Mouse (Mus musculus): Measurements from ENCODE around the gene Zfp781.
"Not testable (repeated sequence)": the region's sequence is repeated elsewhere in the genome, so short reads cannot be mapped to it uniquely, and the experiment has no call there.

Gene Zfp781

GRCm38 (mm10) chr10:81929842-81930743 lies at the start of gene Zfp781:
TSS of gene Zfp781 (minus strand) at chr10:81930480.
- DNase-seq (ENCODE audit: low read depth in 1 of 2, low spot score in 2 of 2), result not testable (repeated sequence)

DNA sequence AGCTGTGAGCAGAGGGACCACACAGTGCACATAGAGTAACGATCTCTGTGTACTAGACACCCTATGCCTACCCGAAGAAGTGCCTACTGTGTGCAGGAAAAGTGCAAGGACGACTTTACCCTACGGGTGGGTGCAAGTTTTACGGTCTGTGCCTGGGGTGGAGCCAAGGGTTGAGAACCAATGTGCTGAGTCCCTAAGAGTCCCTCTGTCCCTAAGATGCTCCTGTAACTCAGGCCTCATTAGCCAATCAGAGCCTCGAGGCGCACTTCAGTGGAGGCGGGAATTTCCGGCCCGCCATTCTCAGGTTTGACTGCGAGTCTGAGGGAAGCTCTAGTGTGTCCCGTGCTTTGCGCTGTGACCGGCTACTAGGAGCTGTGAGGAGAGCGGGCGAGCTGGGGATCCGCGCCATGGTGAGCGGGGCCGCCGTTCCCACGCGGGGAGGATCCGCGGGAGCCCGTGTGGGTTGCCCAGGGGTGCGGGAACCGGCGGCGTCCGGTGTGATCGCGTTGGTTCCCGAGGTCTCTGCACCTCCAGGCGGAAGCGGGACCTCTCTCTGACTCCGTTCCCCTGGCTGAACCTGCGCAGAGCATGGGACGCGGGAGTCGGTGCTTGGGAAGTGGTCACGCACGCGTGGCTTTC lies 48.2 kb upstream of the Zfp781 start:
- peak in 1 of 2 experiments; percentile 12 for DNase-seq (ENCODE audit: low read depth in 1 of 2, low spot score in 2 of 2)

DNA sequence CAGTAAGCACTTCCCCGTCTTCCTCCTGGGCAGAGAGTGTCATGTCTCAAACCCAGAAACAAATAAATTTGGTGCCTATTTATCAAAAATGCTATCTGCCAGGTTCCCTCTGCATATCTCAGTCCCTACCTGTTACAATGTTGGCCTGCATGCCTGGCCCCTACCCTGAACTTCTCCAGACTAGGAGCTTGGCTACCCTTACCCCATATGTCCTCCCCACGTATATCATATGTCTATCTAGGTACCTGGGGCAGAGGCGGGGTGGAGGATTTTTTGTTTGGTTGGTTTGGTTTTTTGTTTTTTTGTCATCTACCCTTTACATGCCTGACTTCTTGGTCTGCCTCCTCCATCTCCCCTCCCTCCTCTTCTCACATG lies 451 bp upstream of the Zfp781 start:
- not testable (repeated sequence) for DNase-seq (ENCODE audit: low read depth in 1 of 2, low spot score in 2 of 2)

- not testable (repeated sequence) for DNase-seq (ENCODE audit: low read depth in 1 of 2, low spot score in 2 of 2)
Measured at GRCm38 (mm10) chr10:81863409-81864407, 66.6 kb downstream of the Zfp781 start, which contains the start of gene Gm32687. TSS of gene Gm32687 (plus strand) at chr10:81863934.
